Mouse (Mus musculus): Measurements from ENCODE around the gene Gsta4.
"Not testable (repeated sequence)": the region's sequence is repeated elsewhere in the genome, so short reads cannot be mapped to it uniquely, and the experiment has no call there.

The Gsta4 gene

GRCm38 (mm10) chr9:78182474-78182873 is at the start of gene Gsta4:
Gene Gsta4 (plus strand): TSS chr9:78182774.
- DNase-seq, result not testable (repeated sequence)

- DNase-seq, result no peak
Observed at GRCm38 (mm10) chr9:78135658-78136057, 46.9 kb upstream of the Gsta4 start.

- no peak for DNase-seq
Observed at GRCm38 (mm10) chr9:78138044-78138676, 44.4 kb upstream of the Gsta4 start.

GRCm38 (mm10) chr9:78139463-78139862 is 43.1 kb upstream of the Gsta4 start:
- peak; percentile 24 for DNase-seq

DNA sequence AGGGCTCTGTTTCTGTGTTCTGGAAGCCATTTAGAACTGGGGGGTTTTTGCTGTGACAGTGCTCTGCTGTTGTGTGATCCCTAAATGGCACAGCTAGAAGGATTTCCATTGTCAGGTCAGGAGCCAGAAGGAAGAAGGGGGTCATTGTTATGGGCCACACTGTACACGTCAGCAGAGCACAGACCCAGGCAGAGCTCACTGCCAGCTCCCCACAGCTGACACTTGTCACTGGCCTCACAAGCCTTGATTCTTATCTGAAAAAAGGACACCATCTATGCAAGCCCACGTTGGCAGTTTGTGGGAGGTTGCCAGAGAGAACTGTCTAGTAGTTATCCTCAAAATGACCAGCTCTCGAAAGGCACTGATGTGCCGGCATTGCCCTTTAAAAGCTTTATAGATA is 36.5 kb upstream of the Gsta4 start:
- no peak for DNase-seq

- DNase-seq, result no peak
Observed at GRCm38 (mm10) chr9:78146627-78147026, 35.9 kb upstream of the Gsta4 start.

GRCm38 (mm10) chr9:78148149-78148548 is 34.4 kb upstream of the Gsta4 start:
- no peak for DNase-seq

DNA sequence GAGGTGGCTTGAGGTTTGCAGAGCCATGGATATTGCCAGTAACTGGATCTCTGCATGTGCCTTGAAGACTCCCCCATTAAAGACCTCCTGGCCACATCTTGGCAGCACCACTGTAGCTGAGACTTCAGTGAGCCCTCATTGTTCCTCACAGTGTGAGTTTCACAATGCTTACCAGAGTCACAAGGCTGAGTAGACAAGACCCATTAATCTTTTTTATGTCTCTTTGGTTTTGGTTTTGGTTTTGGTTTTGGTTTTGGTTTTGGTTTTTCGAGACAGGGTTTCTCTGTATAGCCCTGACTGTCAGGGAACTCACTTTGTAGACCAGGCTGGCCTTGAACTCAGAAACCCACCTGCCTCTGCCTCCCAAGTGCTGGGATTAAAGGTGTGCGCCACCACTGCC is 32.8 kb upstream of the Gsta4 start:
- not testable (repeated sequence) for DNase-seq

DNA sequence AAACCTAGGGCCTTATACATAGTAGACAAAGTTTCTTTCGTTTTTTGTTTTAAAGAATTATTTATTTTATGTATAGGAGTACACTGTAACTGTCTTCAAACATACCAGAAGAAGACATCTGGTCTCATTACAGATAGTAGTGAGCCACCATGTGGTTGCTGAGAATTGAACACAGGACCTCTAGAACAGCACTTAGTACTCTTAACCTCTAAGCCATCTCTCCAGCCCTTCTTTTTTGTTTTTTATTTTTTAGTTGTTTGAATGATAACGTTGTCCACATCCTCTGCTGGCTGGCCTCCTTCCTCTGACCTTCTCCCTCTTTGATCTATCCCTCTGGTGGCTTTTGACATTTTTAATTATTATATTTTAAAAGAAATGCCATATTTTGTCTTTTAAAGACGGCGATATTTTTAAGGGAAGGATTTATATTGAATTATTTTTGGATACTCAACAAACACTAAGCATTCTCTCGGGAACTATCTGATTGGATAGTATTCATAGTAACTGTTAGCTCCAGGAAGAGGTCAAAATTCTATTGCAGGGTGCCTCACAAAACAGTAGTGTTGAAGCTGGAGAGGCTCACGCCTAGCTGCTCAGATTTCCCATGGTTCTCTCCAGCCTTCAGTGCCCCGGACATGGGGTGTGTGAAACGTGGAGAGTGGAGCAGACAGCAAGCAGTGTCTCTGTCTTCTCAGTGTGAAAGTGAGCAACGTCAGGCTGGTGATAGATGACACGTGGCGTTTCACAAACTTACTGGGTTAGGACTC is 28.2 kb upstream of the Gsta4 start:
- DNase-seq, result no peak

DNA sequence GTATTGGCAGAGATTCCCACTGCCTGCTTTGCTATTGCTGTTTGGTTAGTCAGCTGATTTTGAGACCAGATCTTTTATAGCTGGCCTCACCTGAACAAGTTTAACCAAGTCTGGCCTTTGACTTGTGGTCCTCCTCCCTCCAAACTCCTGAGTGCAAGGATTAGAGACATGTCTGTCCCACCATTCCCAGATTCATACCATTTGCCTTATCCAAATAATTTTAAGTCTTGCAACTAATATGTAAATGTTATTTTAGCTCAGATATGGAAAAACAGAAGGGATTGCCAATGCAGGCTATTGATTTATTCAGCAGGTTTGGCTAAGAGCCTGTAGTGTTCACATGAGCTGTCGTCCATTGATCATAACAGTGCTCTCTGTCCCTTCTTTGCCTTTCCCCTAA is 25.4 kb upstream of the Gsta4 start:
- no peak for DNase-seq

- DNase-seq, result no peak
Observed at GRCm38 (mm10) chr9:78163291-78163690, 19.3 kb upstream of the Gsta4 start.

DNA sequence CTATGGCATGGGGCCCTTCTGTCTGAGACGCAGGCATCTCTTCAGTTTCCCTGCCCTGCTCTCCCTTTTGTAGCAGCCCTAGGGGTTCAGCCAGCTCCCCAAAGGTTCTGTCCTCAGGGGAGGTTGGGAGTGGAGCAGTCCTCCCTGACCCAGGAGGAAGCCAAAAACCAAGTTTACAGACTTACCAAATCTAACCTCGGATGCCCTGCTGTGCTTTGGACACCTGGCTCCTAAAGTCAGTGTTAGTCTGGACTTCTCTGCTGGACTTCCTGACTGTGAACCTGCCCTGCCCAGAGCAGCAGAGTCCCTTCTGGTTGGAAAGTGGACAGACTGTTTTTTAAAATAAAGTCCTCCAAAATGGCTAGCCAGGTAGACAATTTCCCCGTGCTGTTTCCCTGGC is 17.8 kb upstream of the Gsta4 start:
- no peak for DNase-seq

GRCm38 (mm10) chr9:78165454-78165853 is 17.1 kb upstream of the Gsta4 start:
- DNase-seq, result no peak

DNA sequence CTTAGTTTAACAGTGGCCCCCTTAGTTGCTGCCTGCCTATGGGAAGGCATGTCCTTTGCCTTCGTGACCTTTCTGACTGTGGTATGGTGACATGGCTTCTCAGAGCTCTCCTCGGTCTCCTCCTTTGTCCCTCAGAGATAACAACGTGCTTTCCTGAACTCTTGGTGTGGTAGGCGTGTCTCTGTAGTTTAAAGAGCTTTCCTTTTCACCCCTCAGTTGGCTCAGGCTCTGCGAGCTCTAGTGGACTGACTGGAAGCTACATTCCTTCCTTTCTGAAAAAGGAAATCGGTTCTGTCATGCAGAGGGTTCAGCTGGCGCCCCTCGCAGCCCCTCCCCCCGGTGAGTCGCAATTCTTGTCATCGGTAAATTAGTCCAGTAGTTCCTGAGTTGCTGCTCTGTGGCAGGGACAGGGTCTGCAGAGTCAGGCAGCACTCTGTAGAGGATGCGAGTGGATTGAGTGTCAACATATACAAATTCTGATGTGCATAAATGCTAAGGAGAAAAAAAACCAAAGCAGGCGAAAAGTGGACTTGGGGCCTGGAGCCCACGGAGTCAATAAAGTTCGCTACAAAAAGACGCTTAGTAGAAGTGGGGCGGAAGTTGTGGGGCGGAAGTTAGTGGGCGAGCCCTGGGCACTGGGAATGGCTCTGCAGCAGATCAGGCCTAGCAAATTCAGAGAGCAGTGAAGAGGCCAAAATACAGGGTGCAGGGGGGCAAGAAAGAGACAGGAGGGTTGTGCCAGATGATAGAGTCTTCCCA is 15.7 kb upstream of the Gsta4 start:
- no peak for DNase-seq

GRCm38 (mm10) chr9:78167453-78167969 is 15.1 kb upstream of the Gsta4 start:
- DNase-seq, result no peak

- DNase-seq, result peak; percentile 16
Observed at GRCm38 (mm10) chr9:78168864-78169263, 13.7 kb upstream of the Gsta4 start.

GRCm38 (mm10) chr9:78174016-78174415 is 8.6 kb upstream of the Gsta4 start:
- no peak for DNase-seq

- DNase-seq, result not testable (repeated sequence)
Observed at GRCm38 (mm10) chr9:78174925-78175276, 7.7 kb upstream of the Gsta4 start.

- DNase-seq, result peak; percentile 97
Observed at GRCm38 (mm10) chr9:78175277-78176200, 7.0 kb upstream of the Gsta4 start.

DNA sequence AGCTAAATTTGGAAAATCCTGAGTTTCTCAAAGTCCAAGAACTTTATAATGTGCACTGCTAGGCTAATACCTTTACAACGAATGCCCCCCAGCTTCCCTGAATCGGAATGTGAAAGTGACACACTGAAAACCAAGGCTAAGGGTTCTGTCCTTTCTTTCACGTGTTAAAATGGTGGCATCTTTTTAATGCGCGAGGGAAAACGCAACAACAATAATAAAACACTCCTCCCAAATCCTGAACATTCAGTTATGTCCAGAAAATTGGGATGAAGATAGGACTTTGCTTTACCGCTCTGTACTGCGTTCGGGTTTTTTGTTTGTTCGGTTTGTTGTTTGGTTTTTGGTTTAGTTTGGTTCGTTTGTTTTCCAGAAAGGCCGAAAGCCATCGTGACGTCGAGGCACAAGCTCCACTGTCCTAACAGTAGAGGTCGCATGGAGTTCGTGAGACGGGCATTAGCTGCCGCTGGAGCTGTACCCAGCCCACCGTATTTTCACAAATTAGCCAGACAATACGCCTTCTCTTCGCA is 6.3 kb upstream of the Gsta4 start:
- peak; percentile 86 for DNase-seq

GRCm38 (mm10) chr9:78176831-78177230 is 5.7 kb upstream of the Gsta4 start:
- DNase-seq, result peak; percentile 49

DNA sequence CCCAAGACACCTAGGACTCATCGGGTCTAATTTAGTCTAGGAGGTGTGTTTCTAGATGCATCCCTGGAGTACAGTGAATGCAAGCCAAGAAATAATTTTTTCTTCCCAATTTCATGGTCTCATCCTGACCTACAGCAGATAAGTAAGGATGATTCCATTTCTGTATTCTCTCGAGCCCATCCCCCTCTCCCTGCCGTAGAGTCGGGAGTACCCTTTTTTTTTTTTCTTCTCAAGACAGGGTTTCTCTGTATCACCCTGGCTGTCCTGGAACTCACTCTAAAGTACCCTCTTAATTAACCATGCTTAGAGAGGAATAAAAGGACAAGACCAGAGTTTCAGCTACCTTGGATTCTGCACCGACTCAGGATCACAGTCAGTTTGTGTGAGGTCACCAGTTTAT is 4.4 kb upstream of the Gsta4 start:
- DNase-seq, result no peak

Data from lung, postnatal 10 days (tissue).